ENCODE assay signal across 9 mouse cellular contexts in genomic region chr6:124738511-124739023, GRCm38 (mm10). TPM values are rescaled to one million over a fixed set of nuclear protein-coding genes. Genes with fewer than 3 reads are reported as not detected.
DNase-seq lines count a peak whose midpoint lies in the region; ATAC-seq lines count a peak whose summit lies in the region.
"Had no signal": no experiment of that assay in that cellular context is flagged by ENCODE, and none has a peak within 500 bp of the region (broad histone marks: within the 10 kb centered on the region; RNA-seq: fewer than 3 reads in every experiment).

TSS of gene Ptpn6 (minus strand) at chr6:124738714.

- DNase-seq in forebrain, embryonic 10.5 days (ENCODE audit: extremely low spot score, low spot score) = no peak
- DNase-seq in forebrain, embryonic 11.5 days (ENCODE audit: low spot score) = no peak
- DNase-seq in MN1 (ENCODE audit: low spot score) = peak; percentile 87
- peak; percentile 29 for DNase-seq in forelimb bud, embryonic 11.5 days (ENCODE audit: low read depth, low spot score)
- DNase-seq in kidney, postnatal 25 days = peak; percentile 90 to 97
- peak; percentile 62 for DNase-seq in testis, postnatal 14 days (ENCODE audit: low spot score)
- no peak for DNase-seq in left cerebral cortex, adult 18-20 months (ENCODE audit: low spot score in 2 of 2)

- no peak for ATAC-seq in forebrain, embryonic 11.5 days (replicated peaks; ENCODE audit: low FRiP score)
- ATAC-seq: Patski had no signal

- WGBS in forebrain, embryonic 10.5 days = 28% methylated on average over 15 of the region's 15 CpGs
- 23% methylated on average over 15 of the region's 15 CpGs for WGBS in forebrain, embryonic 11.5 days
- 26% methylated on average over 15 of the region's 15 CpGs for WGBS in macrophage (ENCODE audit: missing documents)

- H3K9me3 ChIP-seq in forebrain, embryonic 10.5 days = no peaks in the 10 kb centered on the region
- H3K9me3 ChIP-seq in forebrain, embryonic 11.5 days (ENCODE audit: control insufficient read depth, low read length) = no peaks in the 10 kb centered on the region

- peaks cover 11% of the 10 kb centered on the region; the same call in 1 of the 2 replicates for H3K79me2 ChIP-seq in macrophage (ENCODE audit: inconsistent target)

- peaks cover 56% of the 10 kb centered on the region for H3K4me1 ChIP-seq in forebrain, embryonic 10.5 days
- H3K4me1 ChIP-seq in forebrain, embryonic 11.5 days (replicated peaks; ENCODE audit: control insufficient read depth, insufficient read depth, low read length) = peaks cover 6% of the 10 kb centered on the region; the same call in 1 of the 2 replicates

- H3K36me3 ChIP-seq in forebrain, embryonic 10.5 days (replicated peaks) = peaks cover 25% of the 10 kb centered on the region
- peaks cover 4% of the 10 kb centered on the region for H3K36me3 ChIP-seq in forebrain, embryonic 11.5 days (ENCODE audit: control insufficient read depth, insufficient read depth, low read length)
- no peaks in the 10 kb centered on the region for H3K36me3 ChIP-seq in macrophage (ENCODE audit: inconsistent target)

- no peak within 1 kb of the TSS for H3K9ac ChIP-seq in forebrain, embryonic 11.5 days (ENCODE audit: low read length)

- no peaks in the 10 kb centered on the region for H3K27me3 ChIP-seq in forebrain, embryonic 10.5 days (ENCODE audit: poor library complexity, severe bottlenecking)
- no peaks in the 10 kb centered on the region for H3K27me3 ChIP-seq in forebrain, embryonic 11.5 days (ENCODE audit: control insufficient read depth, insufficient read depth, low read length)
- H3K27me3 ChIP-seq: Patski had no signal

- peak within 1 kb of the TSS; percentile 44; the same call in 1 of the 2 replicates for H3K27ac ChIP-seq in forebrain, embryonic 10.5 days
- no peak within 1 kb of the TSS for H3K27ac ChIP-seq in forebrain, embryonic 11.5 days (ENCODE audit: low read depth, low read length)
- peak within 1 kb of the TSS; percentile 94 for H3K27ac ChIP-seq in macrophage

- H3K4me2 ChIP-seq in forebrain, embryonic 11.5 days (ENCODE audit: low read depth, low read length, severe bottlenecking) = no peak within 1 kb of the TSS

- H3K4me3 ChIP-seq in forebrain, embryonic 10.5 days = peak within 1 kb of the TSS; percentile 16
- H3K4me3 ChIP-seq in forebrain, embryonic 11.5 days (ENCODE audit: low read depth, low read length) = no peak within 1 kb of the TSS
- peak within 1 kb of the TSS; percentile 21 for H3K4me3 ChIP-seq in macrophage (ENCODE audit: inconsistent target)

RNA-seq across cellular contexts. Expression of gene Ptpn6, which starts in this region (rescaled TPM):
- polyA plus RNA-seq in forebrain, embryonic 10.5 days (2016; fragmentation: Nextera tagmentation; extraction: Ambion mirVana) = 4.8 and 5.2 TPM in 2 replicates
- 4.8 and 4.9 TPM in 2 replicates for polyA plus RNA-seq in forebrain, embryonic 11.5 days (2014; fragmentation: Nextera tagmentation; extraction: Ambion mirVana)
- 100 to 1,000 TPM in 17 of 26 experiments, 10 to 100 TPM in 9; 26.9 to 536 (median 152) TPM for total RNA-seq in macrophage (2018; cell fraction: chromatin; rRNA removed)
- 100 to 1,000 TPM; 107 to 454 (median 253) TPM for total RNA-seq in macrophage (2018; cell fraction: cytosol; rRNA removed)
- total RNA-seq in macrophage (2018; cell fraction: nucleus; rRNA removed) = 100 to 1,000 TPM in 20 of 26 experiments, 10 to 100 TPM in 6; 52.4 to 435 (median 173) TPM
- polyA plus RNA-seq in macrophage (2018) = 172 to 251 TPM (median 215 TPM) in 3 replicates
- total RNA-seq in left cerebral cortex, adult 18-20 months (2021) = 1 to 10 TPM; 2.5 to 5.1 TPM

Comparison
In these comparisons a context has a peak if more than half of its experiments do, and no peak if none do; other contexts are left out.
1. RNA of gene Ptpn6 (polyA plus RNA-seq): 172 to 251 TPM in macrophage; 4.8 to 5.2 TPM in forebrain, embryonic 10.5 days and 4.8 to 4.9 TPM in forebrain, embryonic 11.5 days; every median in the first group is over 10 times any median in the second.
2. DNase-seq: peak in MN1 (single experiment), forelimb bud, embryonic 11.5 days (single experiment), kidney, postnatal 25 days (2 of 2) and testis, postnatal 14 days (single experiment); none in forebrain, embryonic 10.5 days (single experiment), forebrain, embryonic 11.5 days (single experiment) and left cerebral cortex, adult 18-20 months (0 of 2).